Comparison of ENCODE assay signal across 17 mouse cellular contexts in genomic region chr16:91228238-91229071, GRCm38 (mm10). TPM values are rescaled to one million over a fixed set of nuclear protein-coding genes. Genes with fewer than 3 reads are reported as not detected.
DNase-seq lines count a peak whose midpoint lies in the region; ATAC-seq and TF ChIP-seq lines count a peak whose summit lies in the region.
"Had no signal": no experiment of that assay in that cellular context is flagged by ENCODE, and none has a peak within 500 bp of the region (broad histone marks: within the 10 kb centered on the region; RNA-seq: fewer than 3 reads in every experiment).

No protein-coding gene starts in this region.

- no peak for TF ChIP-seq CTCF in layer of hippocampus, adult 2 months (conservative IDR thresholded peaks at IDR 0.05)
- no peak for TF ChIP-seq CTCF in hindbrain, postnatal 0 days (IDR thresholded peaks at IDR 0.05; ENCODE audit: low read depth)

- no peaks in the 10 kb centered on the region for H3K9me3 ChIP-seq in forebrain, embryonic 13.5 days (replicated peaks)
- H3K9me3 ChIP-seq in hindbrain, postnatal 0 days (ENCODE audit: low read length) = no peaks in the 10 kb centered on the region
- no peaks in the 10 kb centered on the region for H3K9me3 ChIP-seq in neural tube, embryonic 11.5 days (ENCODE audit: control insufficient read depth, low read length)
- H3K9me3 ChIP-seq: heart, embryonic 12.5 days; neural tube, embryonic 12.5 days had no signal

- H3K4me2 ChIP-seq in forebrain, embryonic 13.5 days = peak overlapping the region; percentile 66
- peak overlapping the region; percentile 38 for H3K4me2 ChIP-seq in hindbrain, postnatal 0 days (ENCODE audit: low read depth, low read length)
- no peak overlapping the region for H3K4me2 ChIP-seq in neural tube, embryonic 11.5 days (ENCODE audit: low read depth)
- H3K4me2 ChIP-seq: heart, embryonic 12.5 days; liver, embryonic 11.5 days had no signal

- peak overlapping the region; percentile 76 for H3K9ac ChIP-seq in forebrain, embryonic 13.5 days
- H3K9ac ChIP-seq in hindbrain, postnatal 0 days (replicated peaks; ENCODE audit: low read length) = peak overlapping the region; percentile 52; the same call in 1 of the 2 replicates
- no peak overlapping the region for H3K9ac ChIP-seq in neural tube, embryonic 11.5 days (ENCODE audit: low read length)
- H3K9ac ChIP-seq: heart, embryonic 12.5 days; neural tube, embryonic 12.5 days had no signal

- DNase-seq in layer of hippocampus, adult 2 months (ENCODE audit: low spot score in 2 of 2) = no peak
- DNase-seq in layer of hippocampus, postnatal 25 days (ENCODE audit: extremely low spot score in 1 of 2, low spot score in 1 of 2) = no peak
- no peak for DNase-seq in hindbrain, postnatal 0 days (ENCODE audit: low spot score)
- DNase-seq in neural tube, embryonic 11.5 days (ENCODE audit: low spot score) = peak; percentile 19
- DNase-seq in layer of hippocampus, postnatal 14 days (ENCODE audit: low spot score in 2 of 2) = no peak
- DNase-seq in layer of hippocampus, adult 11-12 months (ENCODE audit: low spot score) = no peak
- DNase-seq: adrenal gland, adult 8-10 months had no signal

- H3K27me3 ChIP-seq in forebrain, embryonic 13.5 days = peaks cover 99% of the 10 kb centered on the region
- peaks cover 84% of the 10 kb centered on the region for H3K27me3 ChIP-seq in hindbrain, postnatal 0 days (ENCODE audit: insufficient read depth, low read length)
- peaks cover 99% of the 10 kb centered on the region for H3K27me3 ChIP-seq in neural tube, embryonic 11.5 days (ENCODE audit: control insufficient read depth, insufficient read depth, low read length)

- H3K4me1 ChIP-seq in forebrain, embryonic 13.5 days = peaks cover 85% of the 10 kb centered on the region
- H3K4me1 ChIP-seq in hindbrain, postnatal 0 days (ENCODE audit: insufficient read depth, low read length) = peaks cover 8% of the 10 kb centered on the region; the same call in 1 of the 2 replicates
- 0 out of 2 replicates have a peak, but pooled peaks cover 4% of the 10 kb centered on the region for H3K4me1 ChIP-seq in neural tube, embryonic 11.5 days (ENCODE audit: control insufficient read depth, insufficient read depth, low read length)

- ATAC-seq in forebrain, embryonic 13.5 days = no peak
- no peak for ATAC-seq in hindbrain, postnatal 0 days
- no peak for ATAC-seq in neural tube, embryonic 11.5 days (ENCODE audit: insufficient read depth, low FRiP score, low TSS enrichment)
- no peak for ATAC-seq in granulocyte monocyte progenitor cell, adult 5-6 weeks (replicated peaks; ENCODE audit: poor library complexity, severe bottlenecking)

- peak overlapping the region; percentile 48 for H3K4me3 ChIP-seq in layer of hippocampus, adult 2 months
- peak overlapping the region; percentile 50 for H3K4me3 ChIP-seq in forebrain, embryonic 13.5 days
- peak overlapping the region; percentile 38 for H3K4me3 ChIP-seq in hindbrain, postnatal 0 days (ENCODE audit: low read length)
- H3K4me3 ChIP-seq in neural tube, embryonic 11.5 days (ENCODE audit: low read depth, low read length) = no peak overlapping the region
- H3K4me3 ChIP-seq: heart, embryonic 12.5 days; megakaryocyte, embryonic 14.5 days; neural tube, embryonic 12.5 days had no signal

- peak overlapping the region; percentile 46; the same call in 1 of the 2 replicates for H3K27ac ChIP-seq in layer of hippocampus, adult 2 months
- no peak overlapping the region for H3K27ac ChIP-seq in forebrain, embryonic 13.5 days
- peak overlapping the region; percentile 45 for H3K27ac ChIP-seq in hindbrain, postnatal 0 days
- no peak overlapping the region for H3K27ac ChIP-seq in neural tube, embryonic 11.5 days (ENCODE audit: low read depth, low read length)
- H3K27ac ChIP-seq: neural tube, embryonic 12.5 days had no signal

- H3K36me3 ChIP-seq in forebrain, embryonic 13.5 days (ENCODE audit: poor library complexity, severe bottlenecking) = no peaks in the 10 kb centered on the region
- H3K36me3 ChIP-seq in hindbrain, postnatal 0 days (ENCODE audit: insufficient read depth, low read length) = no peaks in the 10 kb centered on the region
- no peaks in the 10 kb centered on the region for H3K36me3 ChIP-seq in neural tube, embryonic 11.5 days (ENCODE audit: control insufficient read depth, insufficient read depth, low read length)
- H3K36me3 ChIP-seq: heart, embryonic 12.5 days; neural tube, embryonic 12.5 days had no signal

- 3% methylated on average over 30 of the region's 30 CpGs for WGBS in forebrain, embryonic 13.5 days
- 5% methylated on average over 30 of the region's 30 CpGs for WGBS in hindbrain, postnatal 0 days
- 1% methylated on average over 30 of the region's 30 CpGs for WGBS in neural tube, embryonic 11.5 days

RNA-seq across cellular contexts. Expression of gene Olig2, which starts 3.2 kb away (rescaled TPM):
- total RNA-seq in layer of hippocampus, adult 2 months (2021) = 10 to 100 TPM; 25.2 to 27.1 TPM
- 10 to 100 TPM; 37.2 to 38.6 TPM for total RNA-seq in layer of hippocampus, postnatal 25 days (2021)
- polyA plus RNA-seq in forebrain, embryonic 13.5 days (2015; fragmentation: Nextera tagmentation; extraction: Ambion mirVana) = 6.3 and 8.4 TPM in 2 replicates
- total RNA-seq in hindbrain, postnatal 0 days (2014; rRNA removed) = 58.7 and 66.3 TPM in 2 replicates
- 16.0 and 17.3 TPM in 2 replicates for polyA plus RNA-seq in hindbrain, postnatal 0 days (2015; fragmentation: Nextera tagmentation; extraction: Ambion mirVana)
- polyA plus RNA-seq in neural tube, embryonic 11.5 days (2014; fragmentation: Nextera tagmentation; extraction: Ambion mirVana) = 1.2 and 2.0 TPM in 2 replicates
- total RNA-seq in layer of hippocampus, postnatal 14 days (2021) = 10 to 100 TPM; 48.5 to 49.1 TPM
- total RNA-seq in granulocyte monocyte progenitor cell, adult 5-6 weeks (2014; fragmentation: Nextera tagmentation) = not detected in 2 replicates
- not detected in 2 replicates for total RNA-seq in granulocyte monocyte progenitor cell, adult 5-6 weeks (2017)
- total RNA-seq: adrenal gland, adult 8-10 months; gastrocnemius, adult 8-10 months; hematopoietic stem cell, adult 5-6 weeks had no signal
- polyA plus RNA-seq: heart, embryonic 12.5 days; kidney, embryonic 16.5 days; liver, embryonic 11.5 days; lung, embryonic 16.5 days had no signal

RNA-seq across cellular contexts. Expression of gene Olig1, which starts 41.1 kb away (rescaled TPM):
- total RNA-seq in layer of hippocampus, adult 2 months (2021) = 100 to 1,000 TPM in 1 of 2 experiments, 10 to 100 TPM in 1; 95.9 to 105 TPM
- total RNA-seq in layer of hippocampus, postnatal 25 days (2021) = 100 to 1,000 TPM; 160 to 181 TPM
- polyA plus RNA-seq in forebrain, embryonic 13.5 days (2015; fragmentation: Nextera tagmentation; extraction: Ambion mirVana) = 7.5 and 8.7 TPM in 2 replicates
- total RNA-seq in hindbrain, postnatal 0 days (2014; rRNA removed) = 240 and 249 TPM in 2 replicates
- 199 and 227 TPM in 2 replicates for polyA plus RNA-seq in hindbrain, postnatal 0 days (2015; fragmentation: Nextera tagmentation; extraction: Ambion mirVana)
- 0.31 and 0.45 TPM in 2 replicates for polyA plus RNA-seq in neural tube, embryonic 11.5 days (2014; fragmentation: Nextera tagmentation; extraction: Ambion mirVana)
- total RNA-seq in layer of hippocampus, postnatal 14 days (2021) = 100 to 1,000 TPM; 200 to 207 TPM
- not detected in 2 replicates for total RNA-seq in granulocyte monocyte progenitor cell, adult 5-6 weeks (2014; fragmentation: Nextera tagmentation)
- not detected in 2 replicates for total RNA-seq in granulocyte monocyte progenitor cell, adult 5-6 weeks (2017)
- total RNA-seq: gastrocnemius, adult 8-10 months; hematopoietic stem cell, adult 5-6 weeks had no signal
- polyA plus RNA-seq: heart, embryonic 12.5 days; liver, embryonic 11.5 days; lung, embryonic 16.5 days had no signal

Comparison
In these comparisons a context has a peak if more than half of its experiments do, and no peak if none do; other contexts are left out.
1. H3K27ac ChIP-seq: peak in layer of hippocampus, adult 2 months (single experiment) and hindbrain, postnatal 0 days (single experiment); none in forebrain, embryonic 13.5 days (single experiment) and neural tube, embryonic 11.5 days (single experiment).
2. RNA of gene Olig2, which starts 3.2 kb away (total RNA-seq): 58.7 to 66.3 TPM in hindbrain, postnatal 0 days, 48.5 to 49.1 TPM in layer of hippocampus, postnatal 14 days, 37.2 to 38.6 TPM in layer of hippocampus, postnatal 25 days and 25.2 to 27.1 TPM in layer of hippocampus, adult 2 months; not detected in granulocyte monocyte progenitor cell, adult 5-6 weeks; every median in the first group is over 10 times any median in the second.
3. RNA of gene Olig1, which starts 41.1 kb away (total RNA-seq): 240 to 249 TPM in hindbrain, postnatal 0 days, 200 to 207 TPM in layer of hippocampus, postnatal 14 days, 160 to 181 TPM in layer of hippocampus, postnatal 25 days and 95.9 to 105 TPM in layer of hippocampus, adult 2 months; not detected in granulocyte monocyte progenitor cell, adult 5-6 weeks; every median in the first group is over 10 times any median in the second.